Mouse (Mus musculus): ENCODE data around the gene Vcp. TPM values are rescaled to one million over a fixed set of nuclear protein-coding genes. Genes with fewer than 3 reads are reported as not detected.
"Not testable (repeated sequence)": the region's sequence is repeated elsewhere in the genome, so short reads cannot be mapped to it uniquely, and the experiment has no call there.

The Vcp gene
- 631 and 640 TPM in 2 replicates for polyA plus RNA-seq (2016; fragmentation: Nextera tagmentation; extraction: Ambion mirVana)

DNA sequence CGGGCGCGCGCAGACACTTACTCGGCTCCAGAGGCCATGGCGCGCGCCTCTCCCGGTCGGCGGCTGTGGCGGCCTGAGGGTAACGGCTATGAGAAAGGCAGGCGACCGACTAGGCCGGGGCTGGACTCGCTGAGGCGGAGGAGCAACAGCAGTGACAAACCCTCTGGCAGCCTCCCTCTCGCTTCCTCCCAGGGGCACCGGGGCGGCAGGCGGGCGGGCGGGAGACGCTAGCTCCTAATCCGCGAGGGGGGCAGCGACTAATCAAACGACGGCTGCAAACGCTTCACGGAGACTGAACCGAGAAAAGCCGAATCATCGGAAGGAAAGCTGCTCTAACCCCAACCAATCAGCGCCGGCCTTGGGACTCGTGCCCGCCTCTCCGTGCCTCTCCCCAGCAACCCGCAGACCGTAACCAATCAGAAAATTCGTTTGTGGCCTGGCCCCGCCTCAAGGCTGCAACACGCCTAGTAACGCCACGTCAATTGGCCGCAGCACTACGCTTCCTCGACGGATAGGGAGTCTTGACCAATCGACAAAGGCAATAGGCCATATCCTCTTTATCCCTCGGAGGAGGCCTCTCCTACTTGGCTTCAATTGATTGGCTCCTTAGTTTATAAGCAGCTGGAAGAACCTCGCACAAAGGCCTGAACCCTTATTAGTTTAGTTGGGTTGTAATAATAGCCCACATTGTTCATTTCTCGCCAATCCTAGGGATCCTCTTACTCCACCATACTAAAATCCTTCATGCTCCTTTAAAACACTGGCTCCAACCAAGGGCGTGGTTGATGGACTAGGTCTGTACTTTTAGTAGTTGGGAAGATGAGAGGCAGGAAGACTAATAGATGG is at the start of gene Vcp:
TSS of gene Vcp (minus strand) at position 367 of the 846 bp plus-strand sequence.
- ATAC-seq (ENCODE audit: low FRiP score, low read depth) = peak; percentile 99
- peaks cover 11% of the 10 kb centered on the region for H3K36me3 ChIP-seq
- WGBS = under 1% methylated on average over 54 of the region's 56 CpGs
- H3K9ac ChIP-seq = peak within 1 kb of the TSS; percentile 96
- not testable (repeated sequence) for H3K27me3 ChIP-seq (replicated peaks); H3K9me3 ChIP-seq
- H3K27ac ChIP-seq = peak within 1 kb of the TSS; percentile 99
- H3K4me3 ChIP-seq = peak within 1 kb of the TSS; percentile 94
- peaks cover 22% of the 10 kb centered on the region for H3K4me1 ChIP-seq
- H3K4me2 ChIP-seq (replicated peaks) = peak within 1 kb of the TSS; percentile 72

DNA sequence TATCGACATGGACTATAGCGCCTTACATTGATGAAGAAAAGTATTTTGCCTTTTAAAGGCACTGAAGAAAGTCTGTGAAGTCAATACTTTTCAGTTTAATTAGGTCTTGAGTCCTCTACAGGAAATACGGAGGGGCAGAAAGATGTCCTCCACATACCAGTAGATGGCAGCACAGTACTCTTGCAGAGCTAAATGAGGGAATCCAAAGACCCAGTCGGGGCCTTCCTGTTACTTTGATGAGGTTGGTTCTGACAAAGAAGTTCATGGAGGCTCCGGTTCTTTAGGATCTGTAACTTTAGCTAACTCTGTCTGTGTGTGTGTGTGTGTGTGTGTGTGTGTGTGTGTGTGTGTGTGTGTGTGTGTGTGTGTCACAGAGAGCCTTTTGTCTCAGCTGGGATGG is 46.9 kb upstream of the Vcp start:
- WGBS = 8% methylated on average over 5 of the region's 5 CpGs
- no peak for ATAC-seq (ENCODE audit: low FRiP score, low read depth)

DNA sequence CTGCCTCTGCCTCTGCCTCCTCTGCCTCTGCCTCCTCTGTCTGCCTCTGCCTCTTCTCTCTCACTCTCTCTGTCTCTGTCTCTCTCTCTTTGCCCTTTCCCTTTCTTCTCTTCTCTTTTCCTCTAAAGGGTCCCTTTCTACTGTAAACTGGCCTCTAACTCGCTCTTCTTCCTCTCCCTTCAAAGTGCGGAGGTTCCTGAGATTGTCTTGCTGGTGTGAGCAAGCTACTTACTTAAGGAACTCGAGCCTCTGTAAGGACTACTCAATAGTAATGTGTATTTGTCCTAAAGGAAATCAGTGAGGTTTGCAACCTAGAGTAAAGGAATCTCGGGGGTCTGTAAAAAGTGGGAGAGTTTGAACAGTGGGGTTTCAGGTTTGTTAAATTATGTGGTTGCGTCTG is 46.3 kb upstream of the Vcp start:
- no peaks in the 10 kb centered on the region for H3K27me3 ChIP-seq (replicated peaks)
- H3K9me3 ChIP-seq = no peaks in the 10 kb centered on the region
- peak overlapping the region; percentile 84 for H3K4me2 ChIP-seq (replicated peaks)
- peaks cover 26% of the 10 kb centered on the region for H3K4me1 ChIP-seq
- H3K36me3 ChIP-seq = no peaks in the 10 kb centered on the region
- H3K4me3 ChIP-seq = no peak overlapping the region
- 62% methylated on average over 5 of the region's 5 CpGs for WGBS
- no peak overlapping the region for H3K9ac ChIP-seq
- H3K27ac ChIP-seq = no peak overlapping the region
- no peak for ATAC-seq (ENCODE audit: low FRiP score, low read depth)

More for the DNA sequence above, 46.9 kb upstream of the Vcp start:
- no peak overlapping the region for H3K27ac ChIP-seq
- H3K9ac ChIP-seq = no peak overlapping the region
- no peak overlapping the region for H3K4me3 ChIP-seq
- H3K4me2 ChIP-seq (replicated peaks) = peak overlapping the region; percentile 84; the same call in 1 of the 2 replicates
- peaks cover 26% of the 10 kb centered on the region for H3K4me1 ChIP-seq
- no peaks in the 10 kb centered on the region for H3K27me3 ChIP-seq (replicated peaks)
- H3K9me3 ChIP-seq = no peaks in the 10 kb centered on the region
- no peaks in the 10 kb centered on the region for H3K36me3 ChIP-seq

DNA sequence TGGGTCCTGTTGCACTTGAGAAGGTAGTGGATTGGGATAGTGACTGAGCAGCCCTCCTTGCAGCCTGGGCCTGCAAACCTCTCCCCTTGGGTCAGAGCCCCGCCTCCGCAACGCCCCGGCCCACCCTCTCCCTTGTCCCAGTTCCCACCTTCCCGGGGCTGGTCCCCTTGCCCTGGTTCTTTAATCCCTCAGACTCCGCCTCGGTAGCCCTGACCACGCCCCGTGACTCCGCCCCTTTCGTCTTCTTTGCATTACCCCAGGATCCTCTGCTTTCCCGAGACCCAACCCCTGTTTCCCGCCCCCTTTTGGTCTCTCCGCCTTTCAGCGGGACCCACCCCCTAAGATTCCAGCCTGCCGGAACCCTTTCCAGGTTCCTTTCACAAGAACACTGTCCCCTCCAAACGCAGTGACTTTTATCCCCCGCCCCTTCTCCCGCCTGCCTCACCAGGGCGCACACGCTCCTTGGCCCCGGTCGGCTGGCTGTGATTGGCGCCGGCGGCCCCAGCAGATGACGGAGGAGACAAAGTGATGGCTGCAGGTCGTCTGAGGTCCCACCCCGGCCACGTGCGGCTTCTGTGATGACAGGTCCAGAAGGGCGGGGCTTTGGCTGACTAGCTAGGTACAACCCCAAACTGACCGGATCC is 45.5 kb upstream of the Vcp start, which contains the start of gene Fam214b:
TSS of gene Fam214b (minus strand) at position 562 of the 644 bp plus-strand sequence.
- WGBS = under 1% methylated on average over 33 of the region's 33 CpGs
- H3K4me1 ChIP-seq = peaks cover 29% of the 10 kb centered on the region

DNA sequence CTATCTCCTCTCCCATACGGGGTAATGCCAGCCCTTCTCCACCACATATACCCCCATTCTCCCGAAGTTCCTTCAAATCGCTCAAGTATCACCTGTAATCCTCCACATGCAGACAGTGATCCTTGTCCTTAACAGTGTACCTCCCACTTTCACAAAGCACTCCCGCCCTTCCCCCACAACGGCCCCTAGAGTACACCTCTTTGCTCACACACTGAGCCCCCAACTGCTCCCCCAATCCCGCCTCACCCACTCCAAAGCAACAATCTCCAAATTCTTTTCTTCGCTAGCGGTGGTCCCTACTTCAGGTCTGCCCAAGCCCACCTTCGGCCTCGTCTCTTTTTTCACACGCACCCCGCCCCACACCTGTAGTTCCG is 45.0 kb upstream of the Vcp start:
- Histone ChIP-seq H3K27me3 (replicated peaks) (no peaks in the 10 kb centered on the region), H3K36me3 (no peaks in the 10 kb centered on the region), H3K27ac (peak overlapping the region; percentile 87; the same call in 1 of the 2 replicates), H3K4me1 (peaks cover 31% of the 10 kb centered on the region), H3K4me3 (peak overlapping the region; percentile 54), H3K4me2 (replicated peaks) (peak overlapping the region; percentile 84), H3K9me3 (no peaks in the 10 kb centered on the region), H3K9ac (peak overlapping the region; percentile 61)
- WGBS = 5% methylated on average over 13 of the region's 13 CpGs
- ATAC-seq (ENCODE audit: low FRiP score, low read depth) = peak; percentile 1; the same call in 1 of the 2 replicates

More for the DNA sequence above, 45.5 kb upstream of the Vcp start, which contains the start of gene Fam214b:
- Histone ChIP-seq H3K36me3 (no peaks in the 10 kb centered on the region), H3K4me3 (peak within 1 kb of the TSS; percentile 54), H3K27ac (peak within 1 kb of the TSS; percentile 87; the same call in 1 of the 2 replicates), H3K27me3 (replicated peaks) (no peaks in the 10 kb centered on the region), H3K4me2 (replicated peaks) (peak within 1 kb of the TSS; percentile 84), H3K9ac (peak within 1 kb of the TSS; percentile 65), H3K9me3 (no peaks in the 10 kb centered on the region)
- peak; percentile 86 for ATAC-seq (ENCODE audit: low FRiP score, low read depth)

DNA sequence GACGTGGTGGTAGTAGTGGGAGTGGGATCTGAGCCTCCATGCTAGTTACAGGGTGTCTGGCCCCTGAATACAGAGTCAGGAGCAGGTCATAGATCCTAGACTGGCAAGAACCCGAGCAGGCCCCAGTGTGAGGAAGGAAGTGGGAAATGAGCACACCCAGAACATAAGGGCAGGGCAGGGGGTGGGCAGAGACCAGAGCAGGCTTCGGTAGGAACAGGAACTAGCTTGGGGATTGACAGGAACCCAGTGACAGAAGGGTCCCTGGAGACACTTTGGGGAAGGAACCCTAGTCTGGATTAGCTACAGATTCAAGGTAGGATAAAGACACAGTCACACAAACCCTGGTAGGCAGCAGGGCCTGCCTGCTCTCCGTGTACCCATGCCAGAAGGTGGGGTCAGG is 44.4 kb upstream of the Vcp start:
- 5% methylated on average over 4 of the region's 4 CpGs for WGBS
- H3K4me1 ChIP-seq = peaks cover 34% of the 10 kb centered on the region

DNA sequence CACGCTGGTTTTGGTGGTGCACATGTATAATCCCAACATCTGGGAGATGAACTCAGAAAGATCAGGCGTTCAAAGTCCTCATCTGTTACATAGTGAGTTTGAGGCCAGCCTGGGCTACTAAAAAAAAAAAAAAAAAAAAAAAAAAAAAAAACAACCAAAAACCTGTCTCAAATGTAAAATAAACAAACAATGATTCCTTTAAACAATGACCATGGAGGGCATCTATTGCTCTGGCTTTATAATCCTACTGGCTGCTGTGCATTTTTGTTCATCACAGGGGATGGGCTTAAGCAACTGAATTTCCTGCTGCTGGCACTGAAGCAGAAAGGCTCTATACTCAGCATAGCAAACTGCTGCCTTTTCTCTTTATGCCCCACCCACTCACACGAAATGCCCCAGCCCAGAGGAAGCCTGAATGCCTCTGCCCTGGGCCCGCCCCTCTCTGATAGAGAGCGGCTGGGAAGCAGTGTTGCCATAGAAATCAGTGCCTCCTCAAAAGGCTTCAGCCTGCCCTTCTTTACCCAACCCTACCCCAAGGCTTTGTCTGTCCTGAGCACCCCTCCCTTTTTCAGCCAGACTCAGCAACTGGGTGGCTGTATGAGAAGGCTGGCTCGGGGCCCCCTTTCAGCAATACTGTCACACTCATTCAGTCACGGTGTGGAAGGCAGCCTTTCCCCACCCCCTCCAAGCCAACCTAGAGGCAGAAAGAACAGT is 43.5 kb upstream of the Vcp start:
- H3K4me1 ChIP-seq = peaks cover 43% of the 10 kb centered on the region
- peak overlapping the region; percentile 54 for H3K4me3 ChIP-seq
- H3K27ac ChIP-seq = peak overlapping the region; percentile 87
- H3K9me3 ChIP-seq = no peaks in the 10 kb centered on the region
- H3K36me3 ChIP-seq = no peaks in the 10 kb centered on the region
- 15% methylated on average over 7 of the region's 7 CpGs for WGBS
- peak overlapping the region; percentile 84 for H3K4me2 ChIP-seq (replicated peaks)
- H3K9ac ChIP-seq = peak overlapping the region; percentile 61; the same call in 1 of the 2 replicates
- no peaks in the 10 kb centered on the region for H3K27me3 ChIP-seq (replicated peaks)
- peak; percentile 72 for ATAC-seq (ENCODE audit: low FRiP score, low read depth)

More for the DNA sequence above, 44.4 kb upstream of the Vcp start:
- Histone ChIP-seq H3K36me3 (no peaks in the 10 kb centered on the region), H3K9me3 (no peaks in the 10 kb centered on the region), H3K27ac (peak overlapping the region; percentile 87), H3K4me3 (peak overlapping the region; percentile 54), H3K4me2 (replicated peaks) (peak overlapping the region; percentile 84), H3K27me3 (replicated peaks) (no peaks in the 10 kb centered on the region), H3K9ac (peak overlapping the region; percentile 61)
- no peak for ATAC-seq (ENCODE audit: low FRiP score, low read depth)

DNA sequence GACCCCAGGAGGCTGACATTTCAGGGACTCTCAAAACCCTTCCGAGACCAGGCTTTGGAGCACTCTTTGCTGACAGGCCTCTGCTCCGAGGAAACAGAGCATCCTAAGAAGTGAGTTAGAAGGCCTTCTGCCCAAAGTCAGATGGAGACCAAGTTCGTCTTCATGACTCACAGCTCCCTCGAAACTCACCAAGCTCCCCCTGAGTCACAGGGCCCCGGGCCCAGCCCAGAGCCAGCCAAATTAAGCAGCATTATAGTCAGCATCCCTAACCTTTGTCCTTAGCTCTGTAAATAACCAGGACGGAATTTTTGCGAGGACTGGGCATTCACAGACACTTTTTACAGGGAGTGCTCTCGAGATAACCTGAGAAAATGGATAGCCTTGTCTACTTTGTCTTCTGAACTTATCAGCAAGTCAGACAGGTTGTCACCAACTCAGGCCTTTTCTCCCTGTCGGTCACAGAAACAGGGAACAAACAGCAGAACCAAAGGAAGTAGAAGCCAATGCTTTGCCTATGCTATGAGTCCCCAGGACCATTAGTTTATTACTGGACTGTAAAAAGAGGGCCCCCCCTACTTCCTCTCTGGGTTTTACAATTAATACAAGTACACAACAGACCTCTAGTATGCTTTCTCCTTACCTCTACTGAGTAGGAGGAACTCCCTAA is 40.7 kb upstream of the Vcp start:
- H3K9me3 ChIP-seq = no peaks in the 10 kb centered on the region
- no peak for ATAC-seq (ENCODE audit: low FRiP score, low read depth)
- peaks cover 56% of the 10 kb centered on the region for H3K4me1 ChIP-seq
- 67% methylated on average over 9 of the region's 9 CpGs for WGBS
- H3K4me3 ChIP-seq = no peak overlapping the region
- no peak overlapping the region for H3K27ac ChIP-seq
- no peak overlapping the region for H3K9ac ChIP-seq
- H3K36me3 ChIP-seq = peaks cover 12% of the 10 kb centered on the region
- no peaks in the 10 kb centered on the region for H3K27me3 ChIP-seq (replicated peaks)
- H3K4me2 ChIP-seq (replicated peaks) = peak overlapping the region; percentile 88

DNA sequence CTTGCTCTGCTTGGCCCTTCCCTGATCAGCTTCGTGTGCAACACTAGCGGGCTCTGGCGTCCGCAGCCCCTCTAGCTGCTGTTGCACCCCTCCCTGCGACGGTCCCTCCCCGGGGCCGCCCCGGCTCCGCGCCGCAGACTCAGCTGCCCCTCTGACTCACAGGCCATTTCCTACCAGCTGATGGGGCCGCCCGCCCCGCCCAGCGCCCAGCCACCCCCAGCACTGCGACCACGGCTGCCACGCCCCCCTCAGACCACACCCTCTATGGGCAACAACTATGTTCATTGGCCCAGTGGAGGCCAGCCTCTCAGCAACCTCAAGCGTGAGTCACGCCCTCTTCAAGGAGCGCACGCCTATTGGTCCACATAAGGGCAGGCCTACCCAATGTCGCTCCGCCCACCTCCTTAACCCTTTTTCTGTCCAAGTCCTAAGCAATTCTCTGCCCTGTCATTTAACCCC is 39.8 kb upstream of the Vcp start:
- peak overlapping the region; percentile 37; the same call in 1 of the 2 replicates for H3K27ac ChIP-seq
- no peaks in the 10 kb centered on the region for H3K9me3 ChIP-seq
- H3K4me1 ChIP-seq = peaks cover 52% of the 10 kb centered on the region
- peaks cover 20% of the 10 kb centered on the region for H3K36me3 ChIP-seq
- WGBS = under 1% methylated on average over 25 of the region's 25 CpGs
- H3K4me3 ChIP-seq = peak overlapping the region; percentile 76
- no peaks in the 10 kb centered on the region for H3K27me3 ChIP-seq (replicated peaks)
- ATAC-seq (ENCODE audit: low FRiP score, low read depth) = peak; percentile 94
- H3K9ac ChIP-seq = peak overlapping the region; percentile 87
- peak overlapping the region; percentile 88 for H3K4me2 ChIP-seq (replicated peaks)

DNA sequence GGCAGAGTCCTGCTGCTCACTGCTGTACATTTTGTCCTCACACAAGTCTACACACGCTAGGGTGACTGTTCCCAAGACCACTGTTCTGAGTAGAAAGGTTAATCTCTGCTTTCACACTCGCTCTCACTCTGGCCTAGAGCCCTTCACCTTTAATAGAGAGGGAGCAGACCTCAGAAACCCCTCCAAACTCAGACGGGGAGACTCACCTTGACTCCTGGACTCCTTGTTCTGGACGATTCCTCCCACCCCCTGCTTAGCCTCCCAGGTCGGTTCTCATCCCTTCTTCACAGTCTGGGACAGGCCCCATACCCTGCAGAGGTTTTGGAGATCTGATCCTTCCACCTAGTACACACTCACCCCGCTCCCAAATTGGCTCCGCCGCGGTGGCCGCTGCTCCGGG is 39.3 kb upstream of the Vcp start:
- peak overlapping the region; percentile 76 for H3K4me3 ChIP-seq
- ATAC-seq (ENCODE audit: low FRiP score, low read depth) = peak; percentile 26; the same call in 1 of the 2 replicates
- H3K27me3 ChIP-seq (replicated peaks) = no peaks in the 10 kb centered on the region
- H3K4me2 ChIP-seq (replicated peaks) = peak overlapping the region; percentile 88
- 4% methylated on average over 11 of the region's 11 CpGs for WGBS
- no peaks in the 10 kb centered on the region for H3K9me3 ChIP-seq
- peaks cover 47% of the 10 kb centered on the region for H3K4me1 ChIP-seq
- H3K9ac ChIP-seq = peak overlapping the region; percentile 87
- H3K27ac ChIP-seq = peak overlapping the region; percentile 37; the same call in 1 of the 2 replicates
- H3K36me3 ChIP-seq = peaks cover 26% of the 10 kb centered on the region
